Mouse (Mus musculus): Measurements from ENCODE around the gene Fjx1.

The Fjx1 gene

DNA sequence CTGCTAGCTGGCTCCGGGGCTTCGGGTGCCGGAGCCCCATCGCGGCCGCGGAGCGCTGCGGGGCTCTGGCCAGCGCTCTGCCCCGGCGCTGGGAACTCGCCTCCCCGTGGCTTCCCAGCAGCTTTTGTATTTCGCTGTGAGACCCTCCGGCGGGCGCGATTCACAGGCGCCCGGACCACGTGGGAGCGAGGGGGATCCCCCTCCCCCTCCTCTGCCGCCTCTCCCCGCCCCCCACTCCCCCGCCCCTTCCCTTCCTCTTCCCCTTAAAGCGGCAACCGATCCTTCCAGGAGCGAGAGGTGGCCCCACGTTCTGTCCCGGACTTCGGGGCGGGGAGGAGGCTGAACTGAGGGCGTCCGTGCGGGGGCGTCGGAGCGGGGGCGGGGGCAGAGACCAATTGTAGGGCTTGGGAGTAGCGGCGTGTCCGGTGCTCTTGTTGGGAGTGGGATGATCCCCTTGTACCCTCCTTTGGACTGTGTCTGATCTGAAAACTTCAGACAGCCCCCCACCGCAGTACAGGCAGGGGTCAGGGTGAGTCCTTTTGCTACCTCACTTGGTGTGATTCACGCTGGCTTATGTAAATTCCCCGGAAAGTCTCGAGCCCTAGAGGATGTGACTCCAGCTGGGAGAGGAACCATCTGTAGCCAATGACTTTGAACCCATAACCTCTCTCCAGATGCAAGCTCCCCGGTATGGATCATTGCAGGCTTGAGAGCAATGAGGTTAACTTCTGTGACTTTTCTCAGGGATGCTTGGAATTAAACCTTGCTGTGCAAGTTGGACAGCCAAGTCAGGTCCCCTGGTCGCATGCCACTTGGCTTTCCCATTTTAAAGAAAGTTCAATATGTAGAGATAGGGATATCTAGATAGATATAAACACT lies at the start of gene Fjx1:
TSS of gene Fjx1 (minus strand) at position 829 of the 879 bp plus-strand sequence.
- peak; percentile 76 for DNase-seq

DNA sequence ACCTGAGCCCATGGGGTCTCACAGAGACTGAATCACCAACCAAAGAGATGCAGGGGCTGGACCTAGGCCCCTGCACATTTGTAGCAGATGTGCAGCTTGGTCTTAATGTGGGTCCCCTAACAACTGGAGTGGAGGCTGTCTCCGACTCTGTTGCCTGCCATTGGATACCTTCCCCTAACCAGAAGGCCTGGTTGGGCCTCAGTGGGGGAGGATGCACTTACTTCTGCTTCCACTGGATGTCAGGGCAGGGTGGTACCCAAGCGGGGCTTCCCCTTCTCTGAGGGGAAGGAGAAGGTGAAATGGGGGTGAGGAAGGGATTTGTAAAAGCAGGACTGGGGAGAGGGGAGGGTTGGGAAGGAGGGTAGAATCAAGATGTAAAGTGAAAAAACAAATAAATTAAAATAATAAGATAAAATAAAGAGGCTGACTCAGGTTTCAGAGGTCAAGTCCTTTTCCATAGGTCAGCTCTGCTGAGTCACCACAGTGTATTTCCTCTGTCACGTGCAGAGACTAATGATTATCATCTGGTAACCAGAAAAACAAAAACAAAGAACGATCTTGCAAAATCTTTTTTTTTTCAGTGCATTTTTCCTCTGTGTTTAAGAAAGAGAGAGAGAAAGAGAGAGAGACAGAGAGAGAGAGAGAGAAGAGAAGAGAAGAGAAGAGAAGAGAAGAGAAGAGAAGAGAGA lies 47.8 kb upstream of the Fjx1 start:
- no peak for DNase-seq

DNA sequence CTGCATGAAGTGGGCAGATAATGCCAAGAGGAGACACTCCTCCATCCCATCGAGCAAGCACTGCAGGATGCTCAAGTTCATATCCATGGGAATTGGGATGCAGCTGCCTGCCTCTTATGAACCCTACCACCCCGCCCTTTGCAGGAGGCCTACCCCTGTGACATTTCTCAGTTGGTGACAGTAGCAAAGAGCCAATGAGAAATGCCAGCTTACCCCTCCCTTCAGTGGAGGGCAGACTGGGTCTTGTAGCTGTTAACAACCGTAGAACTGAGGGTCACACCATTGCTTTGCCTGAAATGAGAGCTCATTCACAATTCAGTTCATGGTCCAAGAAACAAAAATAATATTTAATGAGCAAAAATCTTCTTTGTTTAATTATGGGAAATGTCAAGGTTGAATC lies 28.4 kb upstream of the Fjx1 start:
- no peak for DNase-seq

DNA sequence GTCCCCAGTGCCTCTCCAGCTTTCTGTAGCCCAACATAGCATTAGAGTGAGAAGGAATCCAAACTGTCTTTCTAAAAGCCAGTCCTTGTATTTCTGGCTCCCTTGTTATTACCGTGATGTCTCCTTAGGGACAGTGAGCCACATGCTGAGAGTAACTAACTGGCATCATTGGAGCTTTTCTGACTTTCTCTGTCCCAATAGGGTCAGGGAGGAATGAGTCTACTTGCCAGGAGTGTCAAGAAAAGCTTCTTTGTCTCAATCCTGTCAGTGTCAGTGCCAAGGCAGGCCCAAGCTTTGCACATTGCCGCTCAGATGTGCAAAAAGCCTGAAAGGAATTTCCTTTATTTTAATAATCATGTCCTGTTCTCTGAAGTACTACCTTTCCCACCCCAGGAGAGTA lies 23.8 kb upstream of the Fjx1 start:
- DNase-seq: no peak

DNA sequence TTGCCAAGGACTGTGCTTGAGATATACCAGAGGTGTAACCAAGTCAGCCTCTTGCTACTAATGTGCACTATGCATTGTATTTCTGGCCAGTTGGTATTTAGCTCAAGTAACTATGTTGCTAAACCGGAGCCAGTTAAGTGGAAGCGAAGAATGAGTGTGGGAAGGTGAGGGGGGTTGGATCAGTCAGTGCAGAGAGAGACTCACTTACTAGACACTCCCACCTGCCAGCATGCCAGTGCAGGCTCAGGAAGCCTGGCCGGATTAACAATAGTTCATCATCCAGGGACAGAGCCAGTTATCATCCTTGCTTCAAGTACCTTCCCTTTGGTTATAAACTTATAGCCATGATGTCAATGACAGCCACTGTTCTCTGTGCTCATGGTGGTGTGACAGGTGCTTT lies 16.3 kb upstream of the Fjx1 start:
- no peak for DNase-seq

DNA sequence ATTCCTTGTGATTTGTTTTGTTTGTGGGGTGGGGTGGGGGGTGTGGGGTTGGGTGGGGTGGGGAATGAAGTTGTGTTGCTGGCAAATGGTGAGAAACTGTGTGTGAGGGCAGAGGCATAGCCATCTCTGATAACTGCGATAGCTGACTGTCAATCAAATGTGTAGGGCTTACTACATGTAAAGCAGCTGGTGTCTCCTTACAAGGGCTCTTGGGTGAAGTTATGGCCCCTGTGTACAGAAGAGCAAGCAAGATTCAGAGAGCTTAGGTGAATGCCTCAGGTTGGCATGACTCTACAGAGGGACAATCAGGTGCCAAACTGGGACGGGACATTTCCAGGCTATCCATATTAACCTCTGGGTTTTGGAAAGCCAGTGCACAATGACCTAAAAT lies 12.0 kb upstream of the Fjx1 start:
- DNase-seq: no peak

DNA sequence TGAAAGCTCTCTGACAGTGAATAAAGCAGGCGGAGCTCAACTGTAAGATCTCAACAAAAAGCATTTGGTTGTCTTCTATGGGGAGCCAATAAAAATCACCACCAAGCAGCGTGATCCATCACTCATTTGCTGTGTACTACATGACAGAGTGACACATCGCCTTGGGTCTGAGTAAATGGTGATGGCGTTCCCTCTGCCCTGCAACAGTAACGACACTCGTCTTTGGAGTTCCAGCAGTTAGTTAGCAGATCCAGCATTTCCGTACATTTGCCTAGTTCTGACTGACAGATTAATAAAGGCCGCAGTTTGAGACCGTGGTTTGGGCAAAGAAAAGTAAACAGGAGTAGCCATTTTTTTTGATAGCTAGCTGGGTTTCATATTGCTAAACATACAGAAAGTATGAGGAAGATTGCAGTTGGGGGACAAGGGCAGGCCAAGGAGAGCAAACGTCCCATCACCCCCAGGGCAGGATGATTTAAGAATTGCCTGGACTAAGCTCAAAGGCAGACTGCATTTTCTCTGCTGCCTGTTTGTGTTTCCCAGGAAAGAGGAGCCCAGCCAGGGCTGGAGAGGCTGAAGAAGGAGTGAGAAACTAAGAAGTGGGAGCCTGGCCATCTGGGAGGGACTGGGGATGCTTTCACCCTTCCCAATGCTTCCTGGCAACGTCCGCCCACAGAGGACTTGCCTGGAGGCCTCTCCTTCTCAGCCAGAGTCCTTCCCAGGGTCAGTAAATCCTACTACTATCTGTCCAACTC lies 11.5 kb upstream of the Fjx1 start:
- peak; percentile 73 for DNase-seq

DNA sequence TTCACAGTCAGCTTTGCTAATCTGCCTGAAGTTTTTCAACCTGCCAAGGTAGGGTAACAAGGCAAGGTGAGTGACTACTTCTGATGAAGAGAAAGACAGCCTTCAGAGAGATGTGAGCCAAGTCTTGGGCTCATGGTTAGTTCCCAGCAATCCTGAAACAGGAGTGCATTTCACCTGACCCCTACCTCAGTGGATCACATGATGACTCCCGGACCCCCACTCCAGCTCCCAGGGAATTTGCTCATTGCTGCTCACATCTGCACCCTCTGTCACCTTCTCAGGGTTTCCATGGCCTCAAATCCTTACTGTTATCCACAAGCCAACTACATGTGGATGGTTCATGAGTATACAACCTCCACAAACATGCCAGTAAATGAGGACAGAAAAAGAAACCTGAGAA lies 9.2 kb upstream of the Fjx1 start:
- DNase-seq: no peak

DNA sequence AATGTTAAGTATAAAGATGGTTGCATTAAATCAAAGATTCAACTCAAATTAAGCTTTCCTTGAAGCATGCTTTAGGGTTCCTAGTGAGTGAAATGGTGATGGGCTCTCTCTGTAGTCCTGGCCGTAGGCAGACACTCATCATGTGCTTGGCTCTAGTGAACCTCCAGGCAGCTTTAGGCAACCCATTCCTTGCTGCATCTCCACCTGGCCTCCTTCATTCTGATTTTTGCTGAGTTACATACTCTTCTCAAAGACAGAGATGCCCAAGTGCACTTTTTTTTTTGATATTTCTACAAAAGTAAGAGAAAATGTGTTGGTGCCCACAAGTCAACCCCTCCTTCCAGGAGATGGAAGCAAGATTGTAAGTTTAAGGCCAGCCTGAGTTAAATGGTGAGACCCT lies 2.8 kb upstream of the Fjx1 start:
- DNase-seq: no peak

DNA sequence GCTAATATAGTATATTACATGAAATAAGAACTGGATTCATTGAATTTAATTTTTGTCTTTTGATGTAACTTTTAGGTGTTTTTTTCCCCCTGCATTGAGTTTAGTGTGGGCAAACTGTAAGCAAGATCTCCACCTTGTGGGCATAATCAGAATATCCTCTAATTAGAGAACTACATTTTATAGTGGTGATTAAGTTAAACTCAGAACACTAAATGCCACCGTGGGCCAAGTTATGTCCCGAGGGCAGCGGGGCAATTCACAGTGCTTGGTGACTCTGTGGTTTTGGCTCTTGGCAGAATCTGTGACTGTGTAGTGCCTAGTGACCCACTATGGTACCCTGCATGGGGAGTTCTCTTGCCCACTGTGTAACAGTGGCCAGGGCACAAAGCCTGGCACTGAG lies 1.1 kb upstream of the Fjx1 start:
- DNase-seq: no peak

DNA sequence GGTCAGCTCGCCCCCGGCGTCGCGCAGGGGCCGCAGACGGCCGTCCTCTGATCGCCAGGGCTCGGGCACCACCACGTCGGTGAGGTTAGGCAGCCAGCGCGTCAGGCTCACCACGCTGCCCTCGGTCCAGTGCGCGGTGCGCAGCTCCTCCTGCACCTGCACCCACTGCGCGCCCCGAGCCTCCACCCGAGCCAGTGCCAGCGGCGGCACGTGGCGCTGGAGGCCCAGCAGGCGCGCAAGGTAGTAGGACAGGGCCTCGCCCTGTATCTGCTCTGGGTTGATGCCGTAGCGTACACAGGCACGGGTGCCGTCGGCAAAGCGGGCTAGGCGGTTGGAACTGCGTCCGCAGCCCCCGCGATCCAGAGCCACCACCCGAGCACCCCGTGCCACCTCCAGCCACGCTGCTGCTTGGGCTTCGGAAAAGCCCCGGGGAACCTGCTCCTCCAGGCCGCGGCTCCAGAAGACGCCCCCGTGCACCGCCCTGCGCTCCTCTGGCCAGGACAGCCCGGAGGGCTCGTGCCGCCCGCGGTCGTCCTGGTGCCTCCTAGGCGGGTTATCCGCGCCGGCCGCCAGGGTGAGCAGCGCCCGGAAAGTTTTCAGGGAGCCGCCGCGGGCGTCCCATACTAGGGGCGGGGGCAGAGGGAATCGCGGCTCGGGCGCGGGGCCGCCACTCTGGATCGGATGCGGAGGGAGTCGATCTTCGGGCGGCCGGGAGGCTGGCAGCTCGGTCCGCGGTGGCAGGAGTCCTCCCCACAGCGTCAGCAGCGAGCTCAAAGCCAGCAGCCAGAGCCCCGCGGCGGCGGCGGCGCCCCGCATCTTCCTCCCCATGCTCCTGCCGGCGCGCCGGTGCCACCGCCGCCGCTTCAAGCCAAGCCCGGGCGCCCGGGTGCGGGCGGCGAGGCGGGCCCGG lies 1.3 kb downstream of the Fjx1 start:
- peak; percentile 57 for DNase-seq

DNA sequence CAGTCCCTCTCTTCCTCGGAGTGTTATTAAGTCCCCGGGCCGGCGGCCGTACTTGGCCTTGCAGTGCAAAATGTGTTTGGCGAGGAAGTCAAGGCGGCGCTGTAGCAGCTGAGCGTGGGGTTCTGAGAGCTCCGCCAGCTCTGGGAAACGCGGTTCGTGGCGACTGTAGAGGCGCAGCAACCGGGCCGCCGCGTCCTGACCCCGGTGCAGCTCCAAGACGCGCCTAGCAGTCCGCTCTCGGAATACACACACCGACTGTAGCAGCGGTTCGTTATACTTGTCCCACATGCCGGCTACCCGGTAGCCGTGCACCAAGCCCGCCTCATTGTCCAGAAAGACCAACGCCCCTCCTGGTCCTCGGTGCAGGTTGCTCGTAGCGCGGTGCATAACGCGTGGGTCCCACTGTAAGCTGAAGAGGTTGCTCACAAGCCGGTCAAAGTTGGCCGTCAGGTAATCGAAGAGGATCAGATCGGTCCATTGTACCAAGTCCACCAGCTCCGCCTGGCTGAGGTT lies 2.0 kb downstream of the Fjx1 start:
- DNase-seq: peak; percentile 79

DNA sequence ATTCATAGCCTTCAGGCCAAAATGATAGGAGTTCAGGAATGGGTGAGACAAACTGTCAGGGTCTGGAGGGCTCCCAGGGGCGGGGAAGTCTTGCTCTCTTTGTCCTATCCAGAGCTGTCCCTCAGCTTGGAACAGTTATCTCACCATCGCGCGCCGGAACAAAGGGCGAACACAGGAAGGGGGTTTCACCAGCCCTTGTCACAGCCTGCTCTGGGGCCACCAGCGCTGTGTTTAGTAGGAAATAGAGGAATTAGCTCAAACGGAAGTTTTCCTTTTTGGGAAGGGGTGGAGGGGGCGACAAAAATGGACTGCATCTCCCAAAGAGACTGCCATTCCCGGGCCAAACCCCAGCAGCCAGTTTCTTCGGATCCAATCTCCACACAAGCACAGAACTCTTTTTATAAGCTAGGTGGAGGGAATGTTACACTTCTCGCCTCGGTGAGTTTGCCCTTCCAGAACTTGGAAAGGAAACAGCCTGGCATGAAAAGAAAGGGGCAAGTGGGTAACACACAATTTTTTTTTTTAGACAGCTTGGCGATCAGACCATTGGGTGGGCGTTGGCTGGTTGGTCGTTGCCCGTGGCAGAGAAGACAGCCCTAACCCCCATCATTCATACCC lies 2.6 kb downstream of the Fjx1 start:
- DNase-seq: peak; percentile 42

DNA sequence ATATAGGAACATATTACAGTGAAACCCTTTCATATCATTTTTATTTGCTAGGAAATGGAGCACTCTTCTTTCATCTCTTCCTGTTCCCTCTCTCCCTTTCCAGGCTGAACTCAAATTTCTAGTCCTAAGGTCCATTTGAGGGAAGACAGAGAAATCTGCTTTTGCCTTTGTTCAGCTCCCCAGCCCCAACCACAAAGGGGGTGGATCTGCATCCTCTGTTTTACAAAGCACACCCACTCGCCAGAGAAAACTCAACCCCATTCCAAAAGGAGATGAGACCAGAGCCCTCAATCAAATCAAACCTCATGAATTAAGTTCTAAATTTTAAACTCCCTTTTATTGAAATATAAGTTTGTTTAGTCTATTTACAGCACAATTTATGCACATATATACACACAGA lies 3.2 kb downstream of the Fjx1 start:
- DNase-seq: no peak

DNA sequence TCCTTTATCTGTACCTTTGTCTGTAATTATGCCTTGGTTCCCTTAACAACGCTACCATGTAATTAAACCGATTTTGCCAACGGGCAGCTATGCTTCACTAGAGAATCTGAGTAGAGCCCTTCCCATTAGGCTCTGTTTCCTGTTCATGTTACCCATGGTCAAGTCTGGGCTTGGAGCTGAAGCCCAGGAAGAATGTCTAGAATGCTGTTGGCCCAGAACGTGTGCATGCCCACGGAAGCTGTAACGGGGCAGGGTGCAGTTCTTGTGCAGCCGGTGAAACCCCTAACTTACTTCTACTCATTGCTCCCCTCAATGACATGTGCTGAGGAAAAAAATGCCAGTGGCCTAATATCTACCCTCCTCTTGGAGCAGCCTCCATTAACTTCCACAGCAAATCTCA lies 4.5 kb downstream of the Fjx1 start:
- no peak for DNase-seq

DNA sequence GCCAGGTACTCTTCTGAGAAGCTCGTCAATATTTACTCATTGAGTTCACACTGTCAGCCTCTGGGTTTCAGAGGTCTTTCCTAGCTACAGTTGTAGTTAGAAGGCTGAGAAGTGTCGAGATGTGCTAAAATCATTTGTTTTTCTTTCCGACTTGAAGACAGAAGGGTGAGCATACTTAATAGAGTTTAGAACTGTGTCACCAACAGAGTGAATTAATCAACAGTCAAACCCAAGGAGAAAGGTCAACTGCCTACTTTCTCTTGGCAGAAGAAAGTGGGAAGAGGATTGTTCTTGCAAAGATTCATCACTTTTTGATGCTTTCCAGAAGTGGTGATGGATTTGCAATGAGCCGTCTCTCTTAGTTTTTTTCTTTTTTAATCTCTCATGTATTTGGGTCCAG lies 5.4 kb downstream of the Fjx1 start:
- DNase-seq: no peak

DNA sequence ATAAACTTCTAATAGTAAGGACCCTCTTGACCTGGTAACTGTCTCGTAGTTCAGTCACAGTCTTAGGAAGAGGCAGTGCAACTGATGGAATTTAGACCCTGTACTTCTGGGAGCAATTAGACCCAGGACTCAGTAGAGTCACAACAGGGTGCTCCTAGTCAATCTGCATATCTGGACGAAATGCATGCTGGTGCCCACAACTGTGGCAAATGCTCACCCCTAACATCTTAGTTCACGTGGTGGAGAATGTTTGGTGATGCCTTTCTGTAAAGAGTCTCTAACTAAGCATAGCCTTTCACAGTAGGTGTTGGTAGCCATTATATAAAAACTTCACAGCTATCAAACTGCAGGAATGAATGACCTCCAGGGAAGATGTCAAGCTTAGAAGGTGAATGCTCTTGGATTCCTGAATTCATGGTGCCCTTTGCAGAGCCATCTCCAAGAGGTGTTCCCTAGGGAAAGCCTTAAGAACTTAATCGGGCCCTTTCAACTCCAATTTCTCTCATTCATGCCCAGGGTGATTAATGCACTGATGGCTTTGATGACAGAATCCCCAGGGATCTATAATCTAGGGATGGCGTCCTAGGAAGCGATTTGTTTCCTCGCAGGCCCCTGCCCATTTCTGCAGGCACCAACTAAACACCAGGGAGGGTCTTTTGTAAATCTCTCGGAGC lies 14.8 kb downstream of the Fjx1 start:
- DNase-seq: no peak

DNA sequence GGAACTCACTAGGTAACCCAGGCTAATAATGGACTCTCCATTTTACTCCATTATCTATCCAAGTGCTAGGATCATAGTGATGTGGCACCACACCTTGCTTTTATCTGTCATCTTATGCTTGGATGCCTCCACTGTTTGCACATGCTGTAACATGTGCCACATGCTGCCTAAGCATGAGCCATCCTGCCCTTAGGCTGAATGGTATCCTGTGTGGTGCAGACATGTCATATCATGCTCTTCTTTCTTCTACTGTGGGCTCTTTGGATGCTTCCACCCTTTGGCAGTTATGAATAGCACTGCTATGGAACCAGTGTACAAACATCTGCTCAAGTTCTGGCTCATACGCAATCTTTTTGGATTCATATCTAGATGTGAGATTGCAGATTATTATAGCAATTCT lies 18.4 kb downstream of the Fjx1 start:
- DNase-seq: no peak

DNA sequence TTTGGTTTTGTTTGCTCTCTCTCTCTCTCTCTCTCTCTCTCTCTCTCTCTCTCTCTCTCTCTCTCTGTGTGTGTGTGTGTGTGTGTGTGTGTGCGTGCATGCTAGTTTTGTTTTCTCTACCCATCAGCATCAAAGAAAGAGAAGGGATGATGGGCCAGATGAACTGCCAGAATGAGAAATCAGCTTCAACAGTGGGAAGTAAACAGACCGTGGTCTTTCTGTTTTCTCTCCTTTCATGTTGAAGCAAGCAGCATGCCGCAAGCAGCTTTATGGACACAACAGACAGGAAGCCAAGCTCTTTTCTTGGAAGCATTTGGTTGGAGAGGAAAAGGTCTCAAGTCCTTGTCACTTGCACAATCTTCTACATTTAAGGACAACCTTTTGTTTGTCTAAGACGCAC lies 21.2 kb downstream of the Fjx1 start:
- no peak for DNase-seq

DNA sequence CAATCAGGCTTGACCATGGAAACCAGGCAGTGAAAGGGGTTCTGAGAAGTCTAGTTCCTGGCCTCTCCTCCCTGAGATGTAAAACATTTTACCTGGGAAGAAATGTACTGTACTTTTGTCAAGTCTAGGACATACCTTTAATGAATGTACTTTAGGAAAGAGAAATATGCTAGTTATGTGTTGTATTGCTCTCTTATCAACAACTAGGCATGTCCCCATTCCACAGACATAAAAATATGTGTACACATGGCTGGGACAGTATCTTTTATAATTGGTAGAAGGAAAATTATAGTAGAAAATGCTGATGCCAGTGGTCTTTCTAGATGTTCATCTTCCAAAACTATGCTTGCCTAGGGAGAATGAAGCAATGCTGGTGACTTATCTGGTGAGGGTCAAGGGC lies 24.3 kb downstream of the Fjx1 start:
- no peak for DNase-seq

DNA sequence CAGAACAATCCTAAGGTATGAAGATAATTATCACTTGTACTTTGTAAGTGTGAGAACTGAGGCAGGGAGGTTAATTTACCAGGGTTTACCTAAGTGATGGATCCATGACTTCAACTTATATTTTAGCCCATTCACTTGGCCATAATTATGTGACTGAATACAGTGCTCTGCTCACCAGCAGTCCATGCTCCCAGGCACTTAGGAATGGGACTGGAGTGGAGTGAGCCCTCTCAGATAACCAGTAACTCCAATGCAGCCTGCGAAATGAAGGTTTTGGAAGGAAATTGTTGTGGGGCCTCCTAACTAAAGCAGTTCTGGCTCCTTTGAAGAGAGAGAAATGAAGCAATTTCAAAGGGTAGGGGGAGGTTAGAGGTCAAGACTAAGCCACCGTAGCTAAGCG lies 25.9 kb downstream of the Fjx1 start:
- no peak for DNase-seq

Data from kidney, postnatal 10 days (tissue).